Mouse (Mus musculus): ENCODE measurements around the gene Pafah1b1.

Pafah1b1 gene

DNA sequence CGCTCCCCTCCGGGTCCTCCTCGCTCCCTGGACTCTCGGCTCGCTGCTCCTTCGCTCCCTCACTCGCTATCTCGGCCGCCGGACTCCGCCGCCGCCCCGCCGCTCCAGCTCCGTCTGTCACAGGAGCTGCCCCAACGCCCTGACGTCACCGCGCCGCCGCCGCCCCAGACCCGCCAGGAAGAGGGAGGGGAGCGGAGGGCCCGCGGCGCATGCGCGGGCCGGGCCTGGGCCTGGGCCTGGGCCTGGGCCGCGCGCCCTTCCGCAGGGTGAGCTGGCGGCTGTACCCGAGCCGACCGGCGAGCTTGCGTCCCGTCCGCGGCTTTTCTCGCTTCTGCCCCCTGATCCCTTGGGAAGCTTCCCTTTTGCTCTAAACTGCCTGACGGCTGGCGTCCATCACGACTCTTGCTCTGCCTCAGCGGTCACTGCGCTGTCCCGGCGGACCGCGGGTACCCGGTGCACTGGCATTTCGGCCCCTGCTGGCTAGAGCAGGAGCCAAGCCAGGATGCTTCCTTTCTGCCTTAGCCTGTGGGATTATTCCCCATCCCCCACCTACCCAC is at the start of gene Pafah1b1:
Pafah1b1 (minus strand) TSS at position 436 of the 557 bp plus-strand sequence.
- DNase-seq (ENCODE audit: low read depth, low spot score), result peak; percentile 96

DNA sequence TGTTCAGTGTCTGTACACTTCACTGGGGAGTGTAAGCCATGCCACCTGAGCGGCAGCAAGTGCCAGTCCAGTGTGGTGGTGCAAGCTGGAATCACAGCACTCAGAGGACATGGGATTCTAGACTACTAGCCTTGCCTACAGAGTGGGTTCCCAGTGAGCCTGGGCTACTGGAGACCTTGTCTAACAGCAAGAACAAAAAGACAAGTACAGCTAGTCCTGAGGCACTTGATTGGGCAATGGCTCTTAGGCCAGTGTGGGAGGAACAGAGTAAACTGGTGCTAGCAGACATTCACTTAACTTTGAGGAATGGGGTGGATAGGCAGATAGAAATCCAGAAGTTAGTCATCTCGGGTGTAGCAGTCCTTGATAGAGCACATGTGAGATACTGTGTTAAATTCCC is 47.9 kb upstream of the Pafah1b1 start:
- DNase-seq (ENCODE audit: low read depth, low spot score), result no peak

DNA sequence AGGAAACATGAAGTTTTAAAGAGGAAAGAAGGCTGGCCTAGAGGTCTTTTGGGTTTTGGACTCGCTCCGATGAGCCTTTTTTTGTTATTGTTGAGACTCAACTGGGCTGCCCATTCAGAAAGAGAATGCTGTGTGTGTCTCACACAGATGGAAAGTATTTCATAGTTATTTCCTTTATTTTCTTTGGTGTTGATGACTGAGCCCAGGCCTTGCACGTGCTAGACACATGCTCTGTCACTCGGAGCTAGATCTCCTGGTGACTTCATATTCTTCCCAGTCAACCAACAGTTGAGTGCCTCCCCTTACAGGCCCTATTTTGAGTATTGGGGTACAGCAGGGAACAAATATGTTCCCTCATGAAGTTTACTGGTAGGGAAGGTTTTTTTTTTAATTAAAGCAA is 47.2 kb upstream of the Pafah1b1 start:
- DNase-seq (ENCODE audit: low read depth, low spot score), result no peak

DNA sequence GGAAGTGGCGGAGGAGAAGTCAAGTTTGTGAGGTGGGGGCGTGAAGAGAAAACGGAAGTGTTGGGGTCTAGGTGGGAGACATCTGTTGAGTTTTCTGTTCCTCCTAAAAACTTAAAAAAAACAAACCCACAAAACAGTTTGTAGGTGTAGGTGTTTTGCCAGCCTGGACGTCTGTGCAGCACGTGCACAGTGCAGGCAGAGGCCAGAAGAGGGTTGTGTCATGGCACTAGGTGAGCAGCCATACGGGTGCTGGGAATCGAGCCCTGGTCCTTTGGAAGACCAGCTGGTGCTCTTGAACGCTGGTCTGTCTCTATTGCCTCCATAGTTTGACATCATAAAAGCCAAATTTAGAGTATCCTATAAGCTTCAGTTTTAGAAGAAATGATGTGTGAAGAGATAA is 46.8 kb upstream of the Pafah1b1 start:
- DNase-seq (ENCODE audit: low read depth, low spot score), result no peak

DNA sequence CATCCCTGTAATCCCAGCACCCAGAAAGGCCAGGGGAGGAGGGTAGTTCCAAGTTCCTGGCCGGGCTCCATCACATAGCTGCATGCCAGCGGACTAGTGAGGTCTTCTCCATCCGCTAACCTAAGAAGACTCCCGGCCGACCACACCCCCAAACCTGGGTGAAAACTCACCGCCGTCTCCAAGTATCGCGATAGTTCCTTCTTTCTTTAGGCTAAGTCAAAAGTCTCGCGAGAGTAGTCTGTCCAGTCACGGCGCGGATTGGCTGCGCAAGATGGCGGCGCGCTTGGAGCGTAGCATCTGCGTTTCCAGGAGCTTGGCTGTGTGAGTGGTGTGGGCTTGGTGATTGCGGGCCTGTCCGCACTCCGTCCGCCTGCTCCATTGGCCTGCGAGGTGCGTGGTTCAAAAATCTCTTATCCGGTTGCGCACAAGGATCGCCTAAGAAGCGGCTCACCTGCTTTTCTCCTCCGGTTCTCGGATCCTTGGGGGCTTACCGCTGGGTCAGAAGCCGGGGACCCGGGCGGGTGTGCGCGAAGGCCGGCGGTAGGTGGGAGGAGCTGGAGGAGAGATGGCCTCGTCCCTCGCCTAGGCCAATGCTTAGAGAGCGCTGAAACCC is 46.2 kb upstream of the Pafah1b1 start, which contains the start of gene Mettl16:
Mettl16 (plus strand) TSS at position 236 of the 613 bp plus-strand sequence.
- DNase-seq (ENCODE audit: low read depth, low spot score), result peak; percentile 97

DNA sequence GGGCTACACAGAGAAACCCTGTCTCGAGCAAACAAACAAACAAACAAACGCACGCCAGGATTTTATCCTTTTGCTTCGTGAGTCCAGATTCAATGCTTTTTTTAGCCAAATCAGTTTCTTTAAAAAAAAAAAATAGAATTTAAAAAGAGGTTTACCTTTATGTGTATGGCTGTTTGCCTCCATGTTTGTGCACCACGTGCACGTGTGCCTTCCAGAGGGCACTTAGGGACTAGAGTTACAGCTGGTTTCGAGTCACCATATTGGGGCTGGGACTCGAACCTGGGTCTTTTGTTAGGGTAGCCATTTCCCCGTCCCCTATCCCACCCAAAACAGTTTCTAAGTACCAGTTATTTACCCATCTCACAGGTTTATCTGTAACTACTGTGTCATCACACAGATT is 45.6 kb upstream of the Pafah1b1 start:
- DNase-seq (ENCODE audit: low read depth, low spot score), result no peak

DNA sequence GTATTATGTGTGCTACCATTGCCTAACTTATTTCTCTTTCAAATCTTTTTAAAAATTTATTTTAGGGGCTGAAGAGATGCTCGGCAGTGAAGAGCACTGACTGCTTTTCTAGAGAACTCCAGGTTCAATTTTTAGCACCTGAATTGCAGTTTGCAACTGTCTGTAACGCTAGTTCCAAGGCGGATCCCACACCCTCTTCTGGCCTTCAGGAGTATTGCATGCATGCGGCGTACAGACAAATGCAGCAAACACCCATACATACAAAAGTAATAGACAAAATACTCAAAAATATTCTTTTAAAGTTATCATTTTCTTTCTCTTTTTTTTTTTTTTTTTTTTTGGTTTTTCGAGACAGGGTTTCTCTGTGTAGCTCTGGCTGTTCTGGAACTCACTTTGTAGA is 43.6 kb upstream of the Pafah1b1 start:
- peak; percentile 71 for DNase-seq (ENCODE audit: low read depth, low spot score)

DNA sequence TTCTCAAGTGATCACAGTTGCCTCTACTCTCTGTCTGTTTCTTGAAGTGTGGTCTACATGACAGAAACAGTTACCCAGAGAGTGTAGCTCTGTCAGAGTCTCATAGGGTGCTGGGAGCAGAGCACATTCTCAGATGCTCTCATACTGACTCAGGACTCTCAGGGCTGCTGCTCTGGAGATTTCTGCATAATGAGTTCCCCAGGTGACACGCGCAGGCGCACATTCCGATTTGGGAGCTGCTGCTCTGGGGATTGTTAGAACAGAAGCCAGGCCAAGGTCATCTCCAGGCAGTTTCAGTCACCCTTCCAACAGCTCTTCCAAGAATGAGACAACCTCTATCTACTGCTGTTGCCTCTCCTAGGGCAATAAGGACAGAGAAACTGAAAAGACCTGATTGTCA is 43.0 kb upstream of the Pafah1b1 start:
- no peak for DNase-seq (ENCODE audit: low read depth, low spot score)

DNA sequence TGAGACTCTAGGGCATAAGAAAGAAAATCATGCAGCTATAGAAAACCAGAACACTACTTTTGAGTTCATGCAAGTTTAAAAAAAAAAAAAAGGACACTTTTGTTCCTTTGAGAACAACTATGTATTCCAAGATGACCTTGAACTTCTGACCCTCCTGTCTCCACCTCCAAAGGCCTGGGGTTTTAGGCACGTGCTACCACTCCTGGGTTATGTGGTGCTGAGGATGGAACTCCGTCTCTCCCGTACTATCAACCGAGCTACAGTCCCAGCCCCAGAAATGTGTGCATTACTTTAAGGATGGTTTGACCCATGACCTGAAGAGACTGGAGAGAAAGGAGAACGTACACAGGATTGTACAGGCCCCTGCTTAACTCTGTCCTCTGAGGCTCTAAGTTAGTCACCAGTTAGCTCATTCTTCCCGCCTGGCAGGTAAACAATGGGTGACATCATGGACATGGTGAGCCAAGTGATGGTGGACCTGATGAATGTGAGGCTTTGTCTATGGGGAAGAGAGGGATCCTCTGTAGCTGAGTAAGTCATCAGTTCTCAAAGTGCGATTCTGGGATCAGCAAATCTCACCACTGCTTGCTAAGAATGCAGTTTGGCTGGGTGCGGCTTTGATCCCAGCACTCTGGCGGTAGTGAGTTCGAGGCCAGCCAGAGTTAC is 39.6 kb upstream of the Pafah1b1 start:
- DNase-seq (ENCODE audit: low read depth, low spot score), result no peak

DNA sequence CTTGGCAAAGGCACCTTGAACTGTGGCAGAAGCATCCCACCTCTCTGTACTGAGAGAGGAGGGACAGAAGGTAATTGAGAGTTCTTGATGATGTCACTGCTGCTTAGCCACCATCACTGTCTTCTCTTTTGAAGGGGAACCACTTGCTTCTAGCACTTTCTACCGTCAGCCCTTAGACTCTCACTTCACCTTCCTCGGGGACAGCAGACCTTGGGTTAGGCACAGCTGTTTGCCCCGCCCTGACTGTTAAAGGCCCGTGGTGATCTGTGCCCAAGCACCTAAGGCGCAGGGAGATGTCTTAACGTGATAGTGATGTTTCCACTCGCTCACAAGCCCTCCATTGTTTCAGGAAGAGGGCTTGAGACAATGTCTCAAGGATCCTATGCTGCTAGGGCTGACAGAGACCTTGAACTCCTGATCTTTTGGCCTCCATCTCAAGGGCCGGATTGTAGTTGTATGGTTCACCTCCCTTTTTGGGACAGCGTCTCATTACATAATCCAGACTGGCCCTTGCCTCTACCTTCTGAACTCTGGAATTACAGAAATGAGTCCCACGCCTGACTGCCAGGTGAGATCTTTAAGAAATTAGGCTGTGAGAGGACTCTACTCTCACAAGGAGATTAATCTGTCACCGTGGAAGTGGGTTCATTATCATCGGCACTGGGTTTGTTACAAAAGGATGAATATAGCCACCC is 36.7 kb upstream of the Pafah1b1 start:
- peak; percentile 55 for DNase-seq (ENCODE audit: low read depth, low spot score)

DNA sequence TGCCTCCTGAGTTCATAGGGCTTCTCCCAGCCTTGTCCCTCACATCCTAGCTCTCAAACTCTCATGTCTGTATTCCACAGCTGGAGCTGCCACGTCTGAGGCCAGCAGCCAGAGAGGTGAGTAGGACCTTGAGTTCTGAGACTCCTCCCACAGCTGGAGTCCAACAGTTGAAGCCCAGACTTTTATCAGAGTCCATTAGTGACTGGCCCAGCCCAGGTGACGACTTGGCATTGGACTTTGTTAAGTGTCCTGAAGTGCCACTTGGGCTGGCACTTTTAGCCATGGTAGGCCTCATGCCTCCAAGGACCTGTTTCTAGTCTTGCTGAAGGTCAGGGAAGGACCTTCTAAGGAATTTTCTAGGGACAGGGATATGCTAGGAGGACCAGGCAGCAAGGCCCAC is 32.2 kb upstream of the Pafah1b1 start:
- no peak for DNase-seq (ENCODE audit: low read depth, low spot score)

DNA sequence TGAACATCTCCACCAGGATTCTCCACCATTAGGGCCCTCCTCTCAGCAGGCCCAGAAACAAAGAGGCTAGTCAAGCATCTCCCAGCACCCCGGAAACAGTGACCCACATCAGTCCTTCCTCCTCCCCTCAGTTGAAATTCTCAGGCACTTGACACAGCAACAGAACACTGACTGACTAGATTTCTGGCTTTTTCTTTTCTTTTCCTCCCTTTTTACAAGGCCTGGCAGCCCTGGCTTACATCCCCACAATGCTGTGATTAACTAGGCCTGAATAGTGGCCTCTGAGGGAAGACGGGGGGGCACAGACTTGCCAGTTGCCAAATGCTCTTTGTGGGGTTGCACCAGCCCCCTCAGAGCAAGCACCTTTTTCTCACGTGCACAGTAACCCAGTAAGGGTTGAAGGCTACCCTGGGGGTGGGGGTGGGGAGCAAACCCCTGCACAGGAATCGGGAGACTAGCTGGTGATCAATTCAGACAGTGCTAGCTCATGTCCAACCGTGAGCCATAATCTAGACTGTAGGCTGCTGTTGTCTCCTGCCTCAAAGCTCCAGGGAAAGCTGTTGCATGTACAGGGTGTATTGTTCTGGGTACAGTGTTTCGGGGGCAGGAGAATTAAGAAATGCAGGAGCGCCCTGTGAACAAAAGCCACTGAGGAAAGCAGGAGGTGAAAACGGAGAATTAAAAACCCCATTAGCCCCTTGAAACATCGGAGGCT is 27.0 kb upstream of the Pafah1b1 start:
- no peak for DNase-seq (ENCODE audit: low read depth, low spot score)

DNA sequence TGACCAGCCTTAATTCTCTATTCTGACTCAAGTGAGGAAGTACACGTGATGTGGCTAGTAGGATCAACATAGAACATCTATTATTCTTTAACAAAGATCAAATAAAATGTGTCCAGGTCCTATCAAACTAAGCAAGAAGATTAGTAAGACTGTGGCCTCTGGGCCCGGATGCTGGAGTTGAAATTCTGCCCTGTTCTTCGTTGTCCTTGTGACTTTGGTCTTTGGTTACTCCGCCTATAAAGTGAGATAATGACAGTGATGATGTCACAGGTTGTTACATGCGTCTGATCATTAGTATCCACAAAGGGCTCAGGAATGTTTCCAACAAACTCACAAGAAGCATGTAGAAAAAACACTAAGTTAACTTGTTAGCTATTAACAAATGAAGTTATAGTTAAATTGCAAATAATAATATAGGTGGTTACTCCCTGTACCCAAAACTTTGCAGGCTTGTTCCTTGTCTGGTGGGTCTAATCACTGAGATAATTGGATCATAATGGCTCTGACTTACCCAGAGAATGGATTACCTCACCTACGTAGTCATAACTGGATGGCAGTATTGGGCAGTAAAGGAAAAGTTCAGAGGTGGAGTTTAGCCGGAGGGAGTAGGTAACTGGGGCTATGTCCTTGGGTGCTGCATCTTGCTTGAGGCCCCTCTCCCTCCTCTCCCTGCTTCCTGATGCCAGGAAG is 26.3 kb upstream of the Pafah1b1 start:
- no peak for DNase-seq (ENCODE audit: low read depth, low spot score)

DNA sequence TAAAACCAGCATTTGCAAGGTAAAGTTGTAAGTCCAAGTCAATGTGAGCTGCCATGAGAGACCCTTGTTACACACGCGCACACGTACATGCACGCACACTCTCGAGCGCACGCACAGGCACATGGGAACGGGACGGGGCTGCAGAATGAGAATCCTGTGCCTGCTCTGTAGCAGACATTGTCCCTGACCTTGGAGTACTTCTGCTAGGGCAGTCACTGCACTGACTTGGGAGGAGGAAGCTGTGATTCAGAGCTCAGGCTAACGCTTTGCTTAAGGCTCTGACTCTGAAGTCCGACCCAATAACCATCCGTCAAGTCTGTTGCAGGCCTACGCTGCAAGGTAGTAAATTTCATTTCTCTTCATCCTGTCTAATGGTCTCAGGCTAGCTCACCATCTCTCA is 24.8 kb upstream of the Pafah1b1 start:
- no peak for DNase-seq (ENCODE audit: low read depth, low spot score)

DNA sequence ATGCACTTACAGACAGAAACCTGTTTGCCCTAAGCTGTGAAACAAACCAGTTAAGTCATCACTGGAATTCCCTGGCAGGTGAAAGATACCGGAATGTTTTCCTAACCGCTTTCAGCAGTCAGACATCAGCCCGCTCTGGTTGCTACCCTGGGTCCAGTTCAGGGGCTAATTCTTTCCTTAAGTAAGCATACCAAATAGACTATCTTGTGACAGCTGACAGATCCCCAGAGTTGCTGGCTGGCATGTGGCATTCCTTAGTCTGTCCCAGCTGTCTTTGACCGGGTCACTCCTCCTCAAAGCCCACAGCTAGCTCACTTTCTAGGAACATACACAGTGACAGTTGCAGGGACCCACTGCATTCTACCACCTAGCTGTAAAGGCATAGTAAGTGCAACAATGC is 23.6 kb upstream of the Pafah1b1 start:
- no peak for DNase-seq (ENCODE audit: low read depth, low spot score)

DNA sequence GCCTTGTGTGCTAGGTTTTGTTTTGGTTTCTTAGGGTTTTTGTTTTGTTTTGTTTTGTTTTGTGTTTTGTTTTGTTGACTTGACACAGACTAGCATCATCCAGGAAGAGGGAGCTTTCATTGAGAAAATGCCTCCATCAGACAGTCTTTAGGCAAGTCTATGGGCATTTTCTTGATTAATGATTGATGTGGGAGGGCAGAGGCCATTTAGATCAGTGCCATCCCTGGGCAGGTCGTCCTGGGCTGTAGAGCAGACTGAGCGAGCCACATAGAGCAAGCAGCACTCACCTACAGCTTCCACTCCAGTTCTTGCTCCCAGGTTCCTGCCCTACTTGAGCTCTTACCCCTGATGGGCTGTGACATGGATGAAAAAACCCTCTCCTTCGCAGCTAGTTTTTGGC is 13.4 kb upstream of the Pafah1b1 start:
- no peak for DNase-seq (ENCODE audit: low read depth, low spot score)

DNA sequence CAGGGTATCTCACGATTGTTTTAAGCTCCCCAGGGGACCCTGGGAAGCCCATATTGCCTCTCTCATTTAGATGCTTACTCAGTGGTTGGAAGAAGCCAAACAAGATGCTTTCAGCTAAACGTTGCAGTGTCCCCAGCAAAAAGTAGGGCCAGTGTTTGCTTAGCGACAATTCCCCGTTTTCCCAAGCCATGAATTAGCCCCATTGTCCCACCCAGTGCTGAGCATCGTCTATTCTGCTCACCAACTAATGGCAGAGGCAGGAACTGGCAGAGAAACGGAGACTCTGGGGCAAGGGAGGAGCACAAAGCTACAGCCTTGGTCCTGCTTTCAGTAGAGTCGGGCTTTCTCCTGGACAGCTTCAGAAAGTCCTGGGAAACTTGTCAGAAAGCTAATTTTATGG is 10.4 kb upstream of the Pafah1b1 start:
- no peak for DNase-seq (ENCODE audit: low read depth, low spot score)

DNA sequence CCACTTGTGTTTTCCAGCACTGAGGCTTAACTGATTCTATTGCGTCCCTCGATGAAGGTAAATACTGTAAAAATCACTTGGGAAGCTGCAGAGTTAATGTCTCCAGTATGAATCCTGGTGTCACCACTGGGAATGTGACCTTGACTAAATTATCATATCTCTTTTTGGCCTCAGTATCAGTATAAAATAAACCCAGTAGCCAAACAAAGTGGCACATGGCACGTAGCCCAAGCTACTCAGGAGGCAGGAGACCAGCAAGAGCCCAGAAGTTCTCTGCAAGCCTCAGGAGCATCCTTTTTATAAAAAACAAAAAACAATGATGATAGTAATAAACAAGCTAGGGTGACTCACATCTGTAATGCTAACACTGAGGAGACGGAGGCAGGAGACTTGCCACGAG is 711 bp upstream of the Pafah1b1 start:
- DNase-seq (ENCODE audit: low read depth, low spot score), result no peak

DNA sequence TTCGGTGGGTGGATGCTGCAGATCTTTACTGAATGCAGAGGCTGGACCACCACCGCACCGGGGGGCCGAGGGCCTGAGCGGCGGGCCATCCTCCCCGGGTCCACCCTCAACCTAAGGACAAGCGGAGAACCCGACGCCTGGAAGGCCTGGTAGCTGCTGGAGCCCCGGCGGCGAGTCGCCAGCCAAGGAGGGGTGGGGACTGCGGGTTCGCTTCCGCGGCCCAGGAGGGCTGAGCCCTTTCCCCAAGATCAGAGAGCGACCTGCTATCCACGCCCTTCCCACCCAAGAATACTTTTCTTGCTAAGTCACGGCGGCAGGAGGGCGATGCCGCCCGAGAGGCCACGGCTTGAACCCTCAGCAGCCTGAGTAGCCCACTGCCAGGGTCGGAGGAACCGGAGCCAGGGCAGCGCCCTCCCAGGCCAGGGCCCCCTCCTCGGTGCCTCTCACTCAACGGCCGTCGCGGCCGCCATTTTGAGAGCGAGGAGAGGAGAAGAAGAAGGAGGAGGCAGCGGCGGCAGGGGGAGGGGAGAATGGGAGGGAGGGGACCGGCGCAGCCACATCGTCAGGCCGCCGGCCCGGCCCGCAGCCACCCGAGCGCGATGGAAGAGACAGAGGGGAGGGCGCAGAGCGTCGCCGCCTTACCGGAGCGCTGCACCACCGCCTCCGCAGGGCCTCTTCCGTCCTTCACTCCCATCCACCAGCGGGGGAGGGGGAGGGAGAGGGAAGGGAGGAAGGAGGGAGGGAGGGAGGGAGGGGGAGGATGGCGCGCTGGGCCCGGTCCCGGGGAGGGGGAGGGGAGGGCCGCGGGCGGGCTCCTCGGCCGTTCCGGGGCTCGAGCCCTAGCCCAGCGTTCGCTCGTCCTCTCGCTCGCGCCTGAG is 874 bp downstream of the Pafah1b1 start:
- DNase-seq (ENCODE audit: low read depth, low spot score), result peak; percentile 94

DNA sequence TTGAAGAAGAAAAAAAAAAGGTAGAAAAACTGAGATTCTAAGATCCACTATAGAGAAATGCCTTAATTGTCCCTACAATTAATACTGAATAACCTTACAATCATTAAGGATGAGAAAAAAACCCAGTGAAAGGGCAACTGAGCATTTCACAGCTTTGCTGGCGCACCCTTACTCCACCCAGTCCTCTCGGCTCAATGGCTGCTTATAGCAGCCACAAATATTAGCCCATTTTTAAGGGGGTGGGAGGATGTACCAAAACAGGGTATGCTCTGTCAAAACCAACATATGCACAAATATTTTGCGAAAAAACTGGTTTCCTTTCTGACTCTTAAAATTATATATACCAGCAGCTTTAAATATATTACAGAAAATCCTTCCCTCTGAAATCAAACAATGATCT is 2.5 kb downstream of the Pafah1b1 start:
- no peak for DNase-seq (ENCODE audit: low read depth, low spot score)
